22 mouse cellular contexts compared by ENCODE assay signal in the genomic region with DNA sequence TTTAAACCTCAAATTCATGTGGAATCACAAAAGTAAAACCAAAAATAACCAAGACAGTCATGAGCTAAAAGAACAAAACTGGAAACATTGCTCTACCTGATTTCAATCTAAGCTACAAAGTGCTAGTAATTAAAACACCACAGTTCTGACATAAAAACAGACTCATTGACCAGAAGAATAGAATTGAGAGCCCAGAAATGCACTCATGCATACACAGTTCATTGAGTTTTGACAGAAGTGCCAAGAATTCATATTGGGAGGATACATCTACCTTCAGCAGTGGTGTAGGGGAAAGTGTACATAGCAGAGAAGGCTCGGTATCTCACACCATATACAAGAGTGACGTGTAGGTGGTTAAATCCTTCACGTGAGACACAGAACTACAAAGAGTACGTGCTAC.
"Had no signal": no experiment of that assay in that cellular context is flagged by ENCODE, and none has a peak within 500 bp of the region (broad histone marks: within the 10 kb centered on the region; RNA-seq: fewer than 3 reads in every experiment).

No protein-coding gene starts in this region.

- DNase-seq: heart, postnatal 10 days; heart, postnatal 14 days; heart, postnatal 36 days; heart, postnatal 4 days; kidney, adult 11 months; kidney, adult 18-20 months; kidney, adult 2 months; kidney, adult 8-10 months; kidney, adult 9 months; kidney, postnatal 10 days; kidney, postnatal 14 days; kidney, postnatal 25 days; kidney, postnatal 36 days; kidney, postnatal 4 days; layer of hippocampus, adult 9-11 months; layer of hippocampus, postnatal 36 days had no signal

- ATAC-seq: hindbrain, embryonic 16.5 days; hindbrain, postnatal 0 days; inflammation-experienced regulatory T-cells, adult 6 months; intestine, embryonic 15.5 days; intestine, embryonic 16.5 days; intestine, postnatal 0 days had no signal
